Mouse (Mus musculus): ENCODE data around the gene Zfp1.

GRCm38 (mm10) chr8:111602050-111602449 is 41.2 kb upstream of the Zfp1 start:
- TF ChIP-seq CTCF (IDR thresholded peaks at IDR 0.05; ENCODE audit: control insufficient read depth, insufficient read depth, insufficient read length) (no peak), USF1 (IDR thresholded peaks at IDR 0.05; ENCODE audit: low read depth) (no peak), CEBPB (IDR thresholded peaks at IDR 0.05; ENCODE audit: low read depth) (no peak), MAX (IDR thresholded peaks at IDR 0.05) (no peak), MYOD1 (IDR thresholded peaks at IDR 0.05; ENCODE audit: control insufficient read depth, insufficient read length, low read depth) (no peak), MYOG (IDR thresholded peaks at IDR 0.05; ENCODE audit: control insufficient read depth, extremely low read depth, insufficient read length) (no peak)

All from C2C12 (cell line).